Mouse (Mus musculus): ENCODE measurements around the gene Slc22a12. TPM values are rescaled to one million over a fixed set of nuclear protein-coding genes. Genes with fewer than 3 reads are reported as not detected.

Gene Slc22a12
- polyA plus RNA-seq, 1 experiment from 2014 or later = 0.11 TPM

DNA sequence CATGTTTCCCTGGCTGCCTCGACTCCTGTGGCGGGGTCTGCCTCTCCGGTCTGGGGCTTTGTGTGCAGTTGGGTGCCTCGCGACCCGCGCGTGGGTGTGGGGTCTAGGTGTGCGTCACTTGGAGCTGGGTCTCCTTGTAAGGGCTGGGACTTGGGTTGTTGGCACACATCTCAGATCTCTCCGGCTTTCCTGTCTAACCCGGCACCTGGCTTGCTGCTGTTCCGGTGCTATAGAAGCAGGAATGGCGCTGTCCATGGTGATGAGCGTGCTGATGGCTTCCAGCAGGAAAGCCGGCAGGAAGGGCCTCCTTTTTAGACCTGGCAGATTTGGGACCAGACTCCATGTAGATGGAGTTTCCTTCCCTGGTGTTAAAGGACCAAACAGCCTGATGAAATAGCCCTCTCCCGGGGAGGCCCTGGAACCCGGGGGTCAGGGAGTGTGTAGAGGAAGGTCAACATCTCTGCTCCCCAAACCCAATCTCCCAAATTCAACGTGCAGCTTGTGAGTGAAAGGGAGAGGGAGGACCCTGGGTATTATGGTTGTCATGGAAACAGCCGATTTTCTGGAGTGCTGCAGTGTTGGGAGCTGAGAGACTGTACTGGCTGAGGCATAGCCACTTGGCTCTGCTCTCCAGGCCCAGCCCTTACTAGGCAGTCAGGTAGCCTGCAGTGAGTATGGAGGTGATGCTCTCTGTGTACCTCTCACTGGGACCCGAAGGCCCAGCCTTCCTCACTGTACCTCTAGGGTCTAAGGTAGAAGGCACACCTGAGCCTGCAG lies 40.1 kb downstream of the Slc22a12 start:
- Histone ChIP-seq H3K9me3 (replicated peaks; ENCODE audit: control insufficient read depth, low read length, poor library complexity, severe bottlenecking) (no peaks in the 10 kb centered on the region), H3K27ac (ENCODE audit: low read length) (peak overlapping the region; percentile 85), H3K4me3 (ENCODE audit: low read depth, low read length) (peak overlapping the region; percentile 91), H3K4me2 (ENCODE audit: low read length) (peak overlapping the region; percentile 91), H3K36me3 (ENCODE audit: control insufficient read depth, insufficient read depth, low read length) (peaks cover 19% of the 10 kb centered on the region; the same call in 1 of the 2 replicates), H3K9ac (ENCODE audit: low read depth, low read length) (peak overlapping the region; percentile 66), H3K4me1 (ENCODE audit: control insufficient read depth, insufficient read depth, low read length) (peaks cover 47% of the 10 kb centered on the region), H3K27me3 (ENCODE audit: control insufficient read depth, insufficient read depth, low read depth, low read length) (no peaks in the 10 kb centered on the region)
- ATAC-seq = peak; percentile 63
- 3% methylated on average over 20 of the region's 20 CpGs for WGBS

- peak overlapping the region; percentile 91 for H3K4me3 ChIP-seq (ENCODE audit: low read depth, low read length)
- 0% methylated on average over 25 of the region's 25 CpGs for WGBS
- H3K9me3 ChIP-seq (replicated peaks; ENCODE audit: control insufficient read depth, low read length, poor library complexity, severe bottlenecking) = no peaks in the 10 kb centered on the region
- ATAC-seq = peak; percentile 36
- peak overlapping the region; percentile 66 for H3K9ac ChIP-seq (ENCODE audit: low read depth, low read length)
- no peaks in the 10 kb centered on the region for H3K27me3 ChIP-seq (ENCODE audit: control insufficient read depth, insufficient read depth, low read depth, low read length)
- H3K4me2 ChIP-seq (ENCODE audit: low read length) = peak overlapping the region; percentile 91
- peaks cover 12% of the 10 kb centered on the region; the same call in 1 of the 2 replicates for H3K36me3 ChIP-seq (ENCODE audit: control insufficient read depth, insufficient read depth, low read length)
- peaks cover 43% of the 10 kb centered on the region for H3K4me1 ChIP-seq (ENCODE audit: control insufficient read depth, insufficient read depth, low read length)
- peak overlapping the region; percentile 85 for H3K27ac ChIP-seq (ENCODE audit: low read length)
Observed at GRCm38 (mm10) chr19:6502035-6502541, 40.7 kb downstream of the Slc22a12 start.

DNA sequence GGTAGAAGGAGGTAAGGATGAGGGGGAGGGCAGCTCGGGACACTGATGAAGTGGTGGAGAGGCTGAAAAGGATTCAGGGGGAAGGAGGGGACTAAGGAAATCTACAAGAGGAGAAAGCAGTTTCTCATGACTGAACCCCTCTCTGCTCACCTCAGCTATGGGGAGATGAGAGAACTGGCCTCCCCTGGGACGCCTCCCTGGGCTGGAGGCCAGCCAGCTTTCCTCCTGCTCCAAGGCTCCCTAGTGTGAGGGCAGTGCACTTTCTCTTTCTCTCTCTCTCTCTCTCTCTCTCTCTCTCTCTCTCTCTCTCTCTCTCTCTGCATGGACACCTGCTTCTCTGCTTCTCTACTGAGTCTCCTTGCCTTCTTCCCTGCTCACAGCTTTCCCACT lies 42.2 kb downstream of the Slc22a12 start:
- Histone ChIP-seq H3K9me3 (replicated peaks; ENCODE audit: control insufficient read depth, low read length, poor library complexity, severe bottlenecking) (no peaks in the 10 kb centered on the region), H3K4me1 (ENCODE audit: control insufficient read depth, insufficient read depth, low read length) (peaks cover 55% of the 10 kb centered on the region), H3K27ac (ENCODE audit: low read length) (peak overlapping the region; percentile 97; the same call in 1 of the 2 replicates), H3K27me3 (ENCODE audit: control insufficient read depth, insufficient read depth, low read depth, low read length) (no peaks in the 10 kb centered on the region), H3K4me2 (ENCODE audit: low read length) (peak overlapping the region; percentile 91), H3K9ac (ENCODE audit: low read depth, low read length) (peak overlapping the region; percentile 99), H3K4me3 (ENCODE audit: low read depth, low read length) (peak overlapping the region; percentile 91), H3K36me3 (ENCODE audit: control insufficient read depth, insufficient read depth, low read length) (peaks cover 8% of the 10 kb centered on the region; the same call in 1 of the 2 replicates)
- 24% methylated on average over 2 of the region's 2 CpGs for WGBS
- ATAC-seq = no peak

- 40% methylated on average over 6 of the region's 6 CpGs for WGBS
- no peaks in the 10 kb centered on the region for H3K9me3 ChIP-seq (replicated peaks; ENCODE audit: control insufficient read depth, low read length, poor library complexity, severe bottlenecking)
- H3K36me3 ChIP-seq (ENCODE audit: control insufficient read depth, insufficient read depth, low read length) = peaks cover 4% of the 10 kb centered on the region; the same call in 1 of the 2 replicates
- H3K4me2 ChIP-seq (ENCODE audit: low read length) = peak overlapping the region; percentile 91
- H3K9ac ChIP-seq (ENCODE audit: low read depth, low read length) = peak overlapping the region; percentile 99
- peak overlapping the region; percentile 97 for H3K27ac ChIP-seq (ENCODE audit: low read length)
- peak overlapping the region; percentile 91 for H3K4me3 ChIP-seq (ENCODE audit: low read depth, low read length)
- ATAC-seq = no peak
- peaks cover 61% of the 10 kb centered on the region for H3K4me1 ChIP-seq (ENCODE audit: control insufficient read depth, insufficient read depth, low read length)
- no peaks in the 10 kb centered on the region for H3K27me3 ChIP-seq (ENCODE audit: control insufficient read depth, insufficient read depth, low read depth, low read length)
Observed at GRCm38 (mm10) chr19:6499860-6500635, 42.8 kb downstream of the Slc22a12 start.

DNA sequence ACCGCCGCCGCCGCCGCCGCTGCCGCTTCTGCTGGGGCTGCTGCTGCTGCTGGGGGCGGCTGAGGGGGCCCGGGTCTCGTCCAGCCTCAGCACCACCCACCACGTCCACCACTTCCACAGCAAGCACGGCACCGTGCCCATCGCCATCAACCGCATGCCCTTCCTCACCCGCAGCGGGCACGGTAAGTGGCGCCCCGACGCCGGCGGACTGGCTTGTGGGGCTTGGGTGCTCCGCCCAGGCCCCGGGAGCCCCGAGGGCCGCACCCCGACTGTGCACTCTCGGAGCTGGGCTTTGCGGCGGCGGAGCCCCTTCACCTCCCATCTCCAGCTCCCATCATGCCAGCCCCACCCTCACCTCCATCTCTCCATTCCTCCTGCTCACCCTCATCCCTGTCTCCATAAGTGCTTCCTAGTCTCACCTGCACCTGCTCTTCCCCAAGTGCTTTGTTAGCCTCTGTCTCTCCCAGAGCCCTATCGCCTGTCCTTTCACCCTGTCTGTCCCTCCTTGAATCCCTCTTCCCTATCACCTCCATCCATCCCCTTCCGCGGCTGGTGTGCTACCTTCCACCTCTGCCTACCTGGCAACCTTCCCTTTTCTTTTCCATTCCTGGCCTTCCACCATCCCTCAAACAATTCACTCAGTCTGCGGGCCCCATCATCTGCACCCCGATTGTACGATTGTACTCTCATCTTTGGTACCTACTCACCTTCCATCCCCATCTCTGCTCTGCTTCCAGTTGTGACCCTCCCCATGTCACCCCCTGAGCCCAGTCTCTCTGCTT lies 44.3 kb downstream of the Slc22a12 start:
- Histone ChIP-seq H3K4me3 (ENCODE audit: low read depth, low read length) (peak overlapping the region; percentile 91), H3K27me3 (ENCODE audit: control insufficient read depth, insufficient read depth, low read depth, low read length) (no peaks in the 10 kb centered on the region), H3K4me1 (ENCODE audit: control insufficient read depth, insufficient read depth, low read length) (peaks cover 48% of the 10 kb centered on the region), H3K36me3 (ENCODE audit: control insufficient read depth, insufficient read depth, low read length) (no peaks in the 10 kb centered on the region), H3K4me2 (ENCODE audit: low read length) (peak overlapping the region; percentile 91), H3K27ac (ENCODE audit: low read length) (peak overlapping the region; percentile 97), H3K9me3 (replicated peaks; ENCODE audit: control insufficient read depth, low read length, poor library complexity, severe bottlenecking) (no peaks in the 10 kb centered on the region), H3K9ac (ENCODE audit: low read depth, low read length) (peak overlapping the region; percentile 99)
- ATAC-seq = no peak
- WGBS = 8% methylated on average over 20 of the region's 38 CpGs

GRCm38 (mm10) chr19:6497803-6498202 lies 45.0 kb downstream of the Slc22a12 start:
- Histone ChIP-seq H3K4me3 (ENCODE audit: low read depth, low read length) (peak overlapping the region; percentile 91), H3K4me1 (ENCODE audit: control insufficient read depth, insufficient read depth, low read length) (peaks cover 40% of the 10 kb centered on the region), H3K27ac (ENCODE audit: low read length) (peak overlapping the region; percentile 97), H3K27me3 (ENCODE audit: control insufficient read depth, insufficient read depth, low read depth, low read length) (no peaks in the 10 kb centered on the region), H3K4me2 (ENCODE audit: low read length) (peak overlapping the region; percentile 91), H3K9ac (ENCODE audit: low read depth, low read length) (peak overlapping the region; percentile 99), H3K9me3 (replicated peaks; ENCODE audit: control insufficient read depth, low read length, poor library complexity, severe bottlenecking) (no peaks in the 10 kb centered on the region), H3K36me3 (ENCODE audit: control insufficient read depth, insufficient read depth, low read length) (no peaks in the 10 kb centered on the region; the same call in 1 of the 2 replicates)
- 1% methylated on average over 22 of the region's 39 CpGs for WGBS
- peak; percentile 27 for ATAC-seq

GRCm38 (mm10) chr19:6497150-6497801 lies 45.6 kb downstream of the Slc22a12 start:
- Histone ChIP-seq H3K27ac (ENCODE audit: low read length) (peak overlapping the region; percentile 97), H3K27me3 (ENCODE audit: control insufficient read depth, insufficient read depth, low read depth, low read length) (no peaks in the 10 kb centered on the region), H3K4me3 (ENCODE audit: low read depth, low read length) (peak overlapping the region; percentile 91), H3K36me3 (ENCODE audit: control insufficient read depth, insufficient read depth, low read length) (no peaks in the 10 kb centered on the region; the same call in 1 of the 2 replicates), H3K9ac (ENCODE audit: low read depth, low read length) (peak overlapping the region; percentile 99), H3K4me2 (ENCODE audit: low read length) (peak overlapping the region; percentile 91), H3K4me1 (ENCODE audit: control insufficient read depth, insufficient read depth, low read length) (peaks cover 41% of the 10 kb centered on the region), H3K9me3 (replicated peaks; ENCODE audit: control insufficient read depth, low read length, poor library complexity, severe bottlenecking) (no peaks in the 10 kb centered on the region)
- ATAC-seq = peak; percentile 69
- WGBS = 2% methylated on average over 7 of the region's 39 CpGs

Data from midbrain, embryonic 16.5 days (tissue).